Mouse (Mus musculus) retina, postnatal 1 day (tissue): Measurements from ENCODE around the gene Gimd1.
A peak's percentile ranks its signal among the peaks of the same experiment; 100 is the strongest.

Experiments
- DNase-seq: peaks from one replicate; pipeline ENCODE4 v3.0.0-alpha.2; 2012

Gimd1 gene

DNA sequence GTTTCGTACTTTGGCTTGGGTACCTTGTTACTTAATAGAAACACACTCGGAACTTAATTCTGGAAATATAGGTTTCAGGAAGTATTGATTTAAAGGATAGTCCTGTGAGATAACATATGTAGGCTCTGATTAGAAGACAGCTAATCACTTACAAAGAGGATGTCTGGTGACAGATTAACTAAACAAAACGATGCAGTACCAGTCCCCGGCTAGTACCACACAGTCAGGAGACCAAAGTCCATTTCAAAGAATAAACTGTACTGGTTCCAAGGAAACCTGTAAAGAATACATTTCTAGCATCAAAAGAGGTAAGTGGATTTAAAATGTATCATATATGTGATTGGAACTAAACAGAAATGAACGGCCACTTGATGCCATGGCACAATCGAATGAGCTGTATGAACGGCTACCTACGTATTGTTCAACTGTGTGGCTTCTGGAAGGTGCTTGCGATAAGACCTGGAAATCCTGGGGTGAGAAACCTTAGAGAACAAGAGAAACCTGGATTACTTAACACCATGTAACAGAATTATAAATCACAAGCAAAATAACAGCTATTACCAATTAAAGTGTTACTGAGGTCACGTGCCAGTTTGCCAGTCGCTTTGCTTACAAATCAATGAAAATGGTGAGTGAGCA lies at the start of gene Gimd1:
TSS of gene Gimd1 (plus strand) at position 220 of the 639 bp plus-strand sequence.
- no peak for DNase-seq

DNA sequence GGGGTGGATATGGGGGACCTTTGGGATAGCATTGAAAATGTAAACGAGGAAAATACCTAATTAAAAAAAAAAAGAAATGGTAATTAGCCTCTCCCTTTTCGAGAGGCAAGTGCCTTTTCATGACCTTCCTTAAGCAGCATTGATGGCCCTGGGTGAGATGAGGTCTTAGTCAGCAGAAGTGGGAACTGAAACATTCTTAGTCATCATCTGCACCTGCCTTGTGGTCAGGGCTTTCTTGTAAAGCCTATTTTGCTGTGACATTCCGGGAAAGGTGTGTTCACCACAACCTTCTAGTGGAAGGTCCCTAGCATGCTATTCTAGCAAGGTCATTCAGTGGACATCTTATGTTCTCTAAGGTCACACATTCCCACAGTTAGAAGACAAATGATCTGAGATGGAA lies 48.4 kb upstream of the Gimd1 start:
- no peak for DNase-seq

DNA sequence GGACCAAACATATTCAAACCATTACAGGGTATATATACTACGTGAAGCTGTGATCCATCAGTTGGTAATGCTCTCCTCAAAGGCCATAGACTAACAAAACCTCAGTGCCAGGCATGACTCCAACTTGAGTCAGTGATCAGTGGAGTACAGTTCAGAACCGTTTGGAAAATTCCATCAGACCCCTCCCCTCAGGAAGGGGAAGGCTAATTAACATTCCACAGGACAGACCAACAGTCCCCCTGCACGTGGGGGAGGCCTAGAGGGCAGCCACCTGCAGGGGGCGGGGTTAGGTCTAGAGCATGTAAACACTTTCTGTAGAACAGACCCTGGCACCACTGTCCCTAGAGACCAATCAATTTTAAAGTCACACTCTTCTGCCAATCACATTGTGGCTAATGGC lies 47.3 kb upstream of the Gimd1 start:
- peak; percentile 9 for DNase-seq

DNA sequence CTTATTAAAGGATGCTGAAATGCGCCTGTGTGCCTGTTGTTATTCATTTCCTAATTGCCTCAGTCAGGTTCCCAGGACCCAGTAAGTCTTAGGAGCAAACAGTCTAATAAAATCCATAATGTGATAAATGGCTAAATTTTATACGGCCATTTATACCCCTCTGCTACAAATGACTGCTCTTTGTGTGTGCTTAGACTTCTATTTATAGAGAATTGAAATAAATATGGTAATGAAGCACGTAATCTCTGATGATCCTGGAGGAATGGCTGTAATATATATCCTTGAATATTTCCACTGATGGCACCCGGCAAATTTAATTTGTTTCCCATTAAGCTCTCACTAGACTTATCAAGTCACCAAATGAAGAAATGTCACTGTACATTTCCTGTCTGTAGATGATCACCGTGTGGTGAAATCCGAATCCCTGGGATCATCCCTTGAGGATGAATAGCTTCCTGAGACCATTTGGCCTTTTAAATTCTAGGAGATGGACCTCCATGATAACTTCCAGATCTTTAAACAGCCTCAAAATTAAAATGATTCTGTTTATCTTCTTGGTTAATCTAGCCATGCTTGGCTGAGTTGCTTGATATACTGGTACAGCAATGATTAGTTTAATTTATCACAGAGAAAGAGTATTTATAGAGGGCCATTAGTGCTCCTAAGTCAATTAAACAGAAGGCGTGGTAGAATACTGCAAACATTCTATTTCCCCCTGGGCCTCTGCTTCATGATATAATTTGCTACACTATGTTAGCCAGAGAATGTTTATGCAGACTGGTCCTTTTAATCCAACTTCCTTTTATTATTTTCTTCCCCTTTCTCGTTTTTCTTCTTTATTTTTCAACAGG lies 44.3 kb upstream of the Gimd1 start:
- no peak for DNase-seq

DNA sequence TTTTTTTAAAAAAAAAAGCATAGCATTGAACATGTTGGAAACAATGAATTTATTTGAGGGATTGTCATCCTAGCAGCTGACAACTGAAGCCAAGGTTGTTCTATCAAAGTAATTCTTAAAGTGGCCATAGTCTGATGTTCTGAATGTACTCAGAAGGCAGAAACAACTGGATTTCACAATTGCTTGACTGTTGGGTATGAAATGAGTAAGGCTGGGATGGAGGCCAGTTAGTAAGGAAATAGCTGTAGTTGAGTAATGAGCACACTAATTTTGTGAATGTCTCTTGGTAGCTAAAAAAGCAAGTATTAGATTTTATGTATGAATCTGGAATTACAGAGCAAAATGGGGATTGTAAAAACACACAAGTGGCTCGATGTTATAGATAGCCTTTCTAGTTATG lies 41.5 kb upstream of the Gimd1 start:
- no peak for DNase-seq

DNA sequence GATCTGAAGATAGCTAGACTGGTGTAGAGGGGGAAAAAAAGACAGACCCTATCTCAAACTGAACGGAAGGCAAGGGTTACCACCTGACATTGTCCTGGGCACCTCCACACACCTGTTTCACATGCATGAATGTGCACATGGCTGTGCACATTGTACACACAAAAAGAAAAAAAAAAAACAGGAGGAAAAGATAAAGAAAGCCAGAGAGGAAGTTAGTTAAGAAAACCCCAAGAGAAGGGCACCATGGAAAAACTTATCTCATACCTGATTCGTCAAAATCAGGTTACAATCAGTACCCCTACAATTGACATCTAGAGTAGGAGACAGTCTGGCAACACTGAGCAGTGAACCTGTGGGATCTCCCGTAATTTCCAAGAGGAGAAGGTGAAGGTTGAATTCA lies 39.6 kb upstream of the Gimd1 start:
- no peak for DNase-seq

DNA sequence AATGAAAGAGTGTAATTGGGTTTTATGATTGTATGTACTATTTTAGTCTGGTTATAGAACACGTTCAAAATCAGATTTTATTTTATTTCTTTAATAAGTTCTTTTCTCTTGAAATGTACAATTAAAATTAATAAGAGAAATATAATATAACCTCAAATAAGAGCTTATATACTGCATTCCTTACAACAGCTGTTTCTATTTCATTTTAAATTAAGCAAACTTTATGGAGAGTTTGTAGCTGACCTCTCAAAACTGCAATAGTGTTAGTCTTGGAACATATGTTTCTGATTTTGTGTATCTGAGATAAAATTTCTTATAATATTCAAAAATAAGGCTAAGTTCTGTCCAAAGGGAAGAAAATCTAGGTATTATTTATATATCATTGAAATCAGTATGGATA lies 39.0 kb upstream of the Gimd1 start:
- DNase-seq: no peak

DNA sequence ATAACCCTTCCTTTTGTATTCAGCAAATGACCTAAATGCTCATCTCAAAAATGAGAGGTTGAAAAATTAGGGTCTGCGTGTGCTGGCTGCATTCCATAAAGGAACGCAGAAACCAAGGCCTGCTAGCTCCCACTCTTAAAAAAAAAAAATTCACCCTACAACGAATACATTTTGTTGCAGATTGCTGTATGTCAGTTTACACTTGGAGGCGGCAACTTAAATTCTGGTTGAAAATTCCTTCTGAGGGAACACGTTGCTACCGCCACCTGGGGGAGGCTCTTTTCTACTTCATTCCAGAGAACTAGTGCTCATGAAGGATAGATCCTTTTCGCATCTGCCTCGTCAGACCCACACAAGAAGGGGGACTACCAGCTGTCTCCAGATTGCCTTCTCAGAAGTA lies 879 bp upstream of the Gimd1 start:
- peak; percentile 68 for DNase-seq

DNA sequence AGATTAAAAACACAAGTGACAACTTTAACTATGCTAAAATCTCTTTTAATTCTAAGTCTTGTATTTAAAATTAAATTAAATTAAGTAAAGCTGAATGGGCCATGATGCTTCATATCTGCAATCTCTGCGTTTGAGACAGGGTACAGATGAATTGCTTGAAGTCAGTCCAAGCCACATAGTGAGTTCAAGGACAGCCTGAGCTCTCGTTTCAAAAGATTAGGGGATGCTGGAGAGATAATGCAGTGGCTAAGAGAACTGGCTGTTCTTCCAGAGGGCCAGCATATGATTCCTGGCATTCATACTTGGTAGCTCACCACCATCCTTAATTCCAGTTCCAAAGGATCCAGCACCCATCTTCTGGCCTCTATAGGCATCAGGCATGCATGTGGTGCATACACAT lies 3.6 kb downstream of the Gimd1 start:
- DNase-seq: no peak

DNA sequence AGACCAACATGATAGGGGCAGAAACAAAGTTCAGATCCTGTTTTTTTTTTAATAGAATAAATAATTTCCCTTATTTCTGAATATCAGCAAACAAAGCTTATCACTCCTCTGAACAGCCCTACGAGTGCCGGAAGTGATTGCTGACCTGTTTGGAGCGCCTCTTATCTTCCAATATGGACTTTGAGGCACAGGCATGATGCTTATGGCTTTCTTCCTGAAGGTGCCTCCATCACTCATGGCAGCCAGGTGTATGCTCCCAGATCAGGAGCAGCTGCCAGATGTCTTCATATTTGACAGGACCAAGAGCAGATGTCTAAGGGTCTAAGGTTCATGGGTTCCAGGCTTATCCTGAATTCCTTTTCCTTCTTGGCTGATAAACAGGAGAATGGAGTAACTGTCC lies 7.5 kb downstream of the Gimd1 start:
- DNase-seq: no peak

DNA sequence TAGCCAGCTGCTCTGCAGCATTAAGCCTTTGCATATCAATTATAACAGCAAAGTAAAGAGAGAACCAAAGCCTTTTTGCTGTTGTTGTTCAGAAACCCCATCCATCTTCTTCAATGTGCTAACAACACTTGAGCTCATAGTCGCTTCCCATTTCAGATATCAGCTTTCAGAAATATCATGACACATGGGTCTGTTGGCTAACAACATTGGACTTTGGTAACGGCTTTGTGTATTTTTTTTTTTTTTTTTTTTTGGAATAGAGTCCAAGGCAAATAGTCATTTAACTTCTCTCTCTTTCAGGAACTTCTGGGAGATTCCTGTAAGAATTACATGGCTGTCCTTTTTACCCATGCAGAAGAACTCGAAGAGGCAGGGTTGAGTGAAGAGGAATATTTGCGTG lies 14.5 kb downstream of the Gimd1 start:
- DNase-seq: no peak

DNA sequence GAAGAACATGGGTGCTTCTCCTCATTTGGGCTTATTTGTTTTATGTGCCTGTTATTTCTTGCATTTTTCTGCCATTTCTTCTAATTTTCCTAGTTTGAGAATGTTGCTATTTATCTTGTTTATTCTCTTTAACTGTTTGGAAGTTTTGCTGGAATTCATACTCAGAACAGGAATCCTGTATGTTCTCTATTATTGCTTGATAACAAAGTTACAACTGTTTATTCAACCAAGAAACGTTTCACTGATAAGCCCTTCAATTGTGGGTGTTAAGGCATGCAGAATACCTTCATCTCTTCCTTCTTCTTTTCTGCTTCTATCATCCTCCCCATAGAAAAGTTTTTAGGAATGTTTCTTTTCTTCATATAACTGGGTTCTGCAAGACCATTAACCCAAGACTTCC lies 17.2 kb downstream of the Gimd1 start:
- DNase-seq: no peak

DNA sequence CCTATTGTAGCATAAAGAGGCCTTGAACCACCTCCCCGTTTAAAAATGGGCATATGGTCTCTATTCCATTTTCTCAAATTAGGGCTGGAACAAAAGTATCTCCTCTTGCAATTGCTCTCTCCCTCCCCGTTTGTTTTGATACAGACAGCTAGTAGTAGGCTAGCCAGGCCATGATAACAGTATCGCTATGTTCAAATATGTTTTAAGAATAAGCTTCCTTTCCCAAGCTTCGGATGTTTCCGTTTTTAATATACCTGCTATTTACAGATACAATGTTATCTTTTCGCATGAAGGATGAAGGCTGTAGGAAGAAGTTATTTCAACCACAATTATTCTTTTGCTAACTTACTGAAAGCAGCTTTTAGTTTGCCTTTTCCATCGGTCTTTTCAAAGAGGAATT lies 19.7 kb downstream of the Gimd1 start:
- no peak for DNase-seq

DNA sequence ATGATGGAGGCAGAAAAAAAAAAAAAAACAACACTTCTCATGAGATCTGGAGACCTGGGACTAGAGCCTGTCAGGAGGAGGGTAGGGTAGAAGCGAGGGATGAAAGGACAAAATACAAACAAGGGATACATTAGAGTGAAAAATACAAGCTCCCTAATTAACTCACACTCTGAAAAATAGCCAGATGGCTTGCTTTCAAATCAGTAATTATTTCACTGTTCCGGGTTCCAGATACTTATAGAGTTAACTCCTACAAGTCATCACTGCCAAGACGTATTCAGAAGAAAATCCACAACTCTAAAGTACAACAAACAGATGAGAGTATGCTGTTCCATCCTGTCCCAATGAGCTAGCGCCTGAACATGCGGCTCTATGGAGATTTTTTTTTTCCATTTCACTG lies 20.6 kb downstream of the Gimd1 start:
- DNase-seq: no peak

DNA sequence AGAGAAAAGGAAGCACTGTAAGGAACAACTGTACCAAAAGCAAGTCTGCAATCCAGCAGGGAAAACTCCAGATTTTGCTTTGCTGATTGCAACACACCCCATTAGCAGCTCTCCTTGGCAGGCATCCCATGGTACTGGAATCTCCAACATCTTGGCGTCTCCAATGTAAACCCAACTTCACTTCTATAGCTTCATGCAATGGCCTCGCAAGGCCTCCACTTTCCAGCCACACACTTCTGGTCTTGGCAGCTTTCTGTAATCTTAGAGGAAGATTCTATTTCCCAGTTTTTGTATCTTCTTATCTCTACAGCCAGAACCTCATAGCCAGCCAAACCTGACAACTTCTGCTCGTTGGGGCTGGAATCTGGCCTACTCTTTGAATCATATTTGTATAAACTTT lies 22.2 kb downstream of the Gimd1 start:
- no peak for DNase-seq

DNA sequence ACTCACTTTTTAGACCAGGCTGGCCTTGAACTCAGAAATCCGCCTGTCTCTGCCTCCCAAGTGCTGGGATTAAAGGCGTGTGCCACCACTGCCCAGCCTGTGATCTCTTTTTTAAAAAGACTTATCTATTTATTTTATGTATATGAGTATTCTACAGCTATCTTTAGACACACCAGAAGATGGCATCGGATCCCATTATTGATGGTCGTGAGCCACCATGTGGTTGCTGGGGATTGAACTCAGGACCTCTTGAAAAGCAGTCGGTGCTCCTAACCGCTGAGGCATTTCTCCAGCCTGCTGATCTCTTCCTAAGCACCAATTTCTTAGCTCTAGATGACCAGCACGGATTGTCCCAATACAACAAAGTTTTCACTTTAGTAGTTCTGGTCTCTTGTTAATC lies 24.3 kb downstream of the Gimd1 start:
- DNase-seq: no peak

DNA sequence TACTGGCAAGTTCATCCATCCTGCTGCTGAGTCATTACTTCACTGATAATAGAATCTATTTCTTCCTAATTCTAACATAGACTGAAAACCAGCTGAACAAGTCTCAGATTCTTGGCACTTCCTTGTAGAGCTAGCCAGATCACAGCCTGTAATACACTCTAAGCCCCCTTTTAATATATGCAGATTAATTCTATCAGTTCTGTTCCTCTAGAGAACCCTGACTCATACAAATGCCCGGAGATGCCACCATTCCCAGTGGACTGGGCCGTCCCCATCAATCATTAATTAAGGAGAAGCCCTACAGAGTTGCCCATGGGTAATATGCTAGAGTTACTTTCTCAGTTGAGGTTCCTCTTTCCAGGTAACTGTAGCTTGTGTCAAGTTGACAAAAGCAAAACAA lies 26.3 kb downstream of the Gimd1 start:
- DNase-seq: no peak

DNA sequence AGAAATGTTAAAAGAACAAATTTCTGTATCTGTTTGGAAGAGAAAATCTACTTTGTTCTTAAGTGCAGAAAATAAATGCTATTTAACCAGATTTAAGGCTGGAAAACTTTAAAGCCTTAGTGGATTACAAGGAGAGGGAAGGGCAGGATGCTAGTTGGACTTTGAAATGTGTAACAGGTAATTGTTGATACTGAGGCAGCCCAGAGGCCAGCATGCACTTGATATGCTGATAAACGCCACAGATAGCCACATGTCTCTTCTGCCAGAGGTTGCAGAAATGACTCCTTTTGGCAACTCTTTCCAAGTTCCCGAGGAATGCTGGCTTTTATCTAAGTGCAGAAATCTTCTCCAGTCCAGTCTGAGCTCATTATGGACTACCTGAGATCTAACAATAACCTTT lies 47.9 kb downstream of the Gimd1 start:
- DNase-seq: no peak

DNA sequence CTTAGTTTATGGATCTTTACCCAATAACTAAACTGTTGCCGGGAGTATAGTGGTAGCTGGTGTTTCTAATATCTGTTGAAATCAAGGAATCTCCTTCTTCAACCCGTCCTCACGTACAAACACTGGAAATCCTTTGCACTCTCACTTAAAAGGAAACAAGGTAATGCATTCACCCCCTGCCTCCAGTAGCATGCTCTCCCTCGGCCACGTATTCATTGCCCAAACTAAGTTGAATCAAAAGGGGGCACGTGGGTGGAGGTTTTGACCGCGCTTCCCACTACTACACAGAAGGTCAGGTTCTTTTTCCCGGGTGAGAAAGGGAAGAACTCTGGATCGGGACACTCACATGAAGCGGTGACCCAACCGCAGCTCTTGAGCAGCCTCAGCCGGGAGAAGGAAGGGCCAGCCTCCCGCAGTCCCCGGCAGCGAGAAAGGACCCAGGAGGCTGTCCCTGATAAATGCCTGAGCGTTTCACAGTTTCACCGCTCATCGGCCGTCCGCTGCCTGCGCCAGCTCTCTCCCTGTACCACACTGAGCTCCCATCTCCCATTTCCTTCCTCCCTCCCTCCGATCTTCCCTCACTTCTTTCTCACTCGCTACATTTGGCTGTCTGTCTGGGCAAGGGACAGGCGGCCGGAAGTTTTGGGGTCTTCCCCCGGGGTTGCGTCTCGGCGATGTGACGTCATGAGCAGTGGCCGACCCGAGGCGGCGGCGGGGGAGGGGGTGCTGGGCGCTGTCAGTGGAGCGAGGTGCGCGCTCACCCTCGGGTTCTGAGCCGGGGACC lies 54.0 kb downstream of the Gimd1 start, which contains the start of gene Tbck:
TSS of gene Tbck (plus strand) at position 698 of the 784 bp plus-strand sequence.
- DNase-seq: peak; percentile 96

DNA sequence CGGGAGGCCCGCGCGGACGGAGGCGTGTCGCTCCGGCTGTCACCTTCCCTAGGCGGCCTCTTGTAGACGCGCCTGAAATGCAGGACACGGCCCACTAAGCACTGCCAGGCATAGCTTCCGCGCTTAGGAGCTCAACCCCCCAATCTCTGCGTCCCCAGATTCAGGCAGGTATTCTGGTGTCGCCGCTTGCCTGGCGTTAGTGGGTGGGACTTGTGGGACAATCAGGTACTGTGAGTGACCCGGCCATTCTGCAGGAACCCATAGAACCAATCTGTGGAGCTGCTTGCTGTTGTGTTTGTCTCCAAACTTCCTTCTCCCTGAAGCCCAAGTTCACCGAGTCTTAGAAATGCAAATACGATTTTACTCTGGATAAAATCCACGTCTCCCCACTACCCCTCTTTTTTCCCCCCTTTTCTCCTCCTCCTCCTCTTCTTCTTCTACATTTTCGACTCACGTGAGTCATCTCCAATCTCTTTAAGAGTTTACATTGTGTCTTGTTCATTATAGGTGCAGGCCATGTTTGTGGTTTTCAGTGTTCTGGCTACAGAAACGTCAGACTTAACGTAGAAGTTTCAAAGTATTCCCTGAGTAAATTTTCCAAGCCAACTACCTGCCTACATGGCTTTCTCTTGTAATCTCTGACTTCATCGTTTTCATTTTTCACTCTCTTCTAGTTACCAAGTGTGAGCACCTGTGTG lies 54.8 kb downstream of the Gimd1 start, which contains the start of gene Aimp1:
TSS of gene Aimp1 (minus strand) at position 140 of the 698 bp plus-strand sequence.
- DNase-seq: no peak
